Mouse (Mus musculus) liver, embryonic 14.5 days (tissue): ENCODE measurements around the gene Crhr2. TPM values are rescaled to one million over a fixed set of nuclear protein-coding genes. Genes with fewer than 3 reads are reported as not detected.
A peak's percentile ranks its signal among the peaks of the same experiment; 100 is the strongest.

Source experiments
- ATAC-seq: fragments of 200-750 bp; cut with Nextera tagmentation; 2 replicates; pipeline ENCODE4 v1.8.0; 2017; ENCODE audit warnings: moderate number of reproducible peaks, mild to moderate bottlenecking, moderate library complexity; ENCODE audit not compliant: insufficient read depth
- DNase-seq, 3 experiments: peaks; one replicate each; pipeline ENCODE4 v3.0.0-alpha.2; 2012 to 2013; ENCODE audit warnings: low read depth in 3 of 3, low spot score in 3 of 3
- H3K27ac ChIP-seq: fragments of 300-500 bp; sonication (generic); 2 replicates; pipeline ENCODE4 v1.5.1; 2014; ENCODE audit warnings: moderate library complexity, mild to moderate bottlenecking, control low read depth, inconsistent platforms
- H3K27me3 ChIP-seq: fragments of 300-500 bp; sonication (generic); 2 replicates; pipeline ENCODE4 v1.6.1; 2014; ENCODE audit warnings: mild to moderate bottlenecking, low read length, moderate library complexity; ENCODE audit not compliant: control insufficient read depth, insufficient read depth
- H3K36me3 ChIP-seq: fragments of 300-500 bp; sonication (generic); replicated peaks from 2 replicates; pipeline ENCODE4 v1.6.1; 2014; ENCODE audit warnings: low read depth; ENCODE audit not compliant: control insufficient read depth, insufficient read depth
- H3K4me1 ChIP-seq, 2 experiments: fragments of 200-500 bp in 1 of 2; fragments of 300-500 bp in 1 of 2; sonication (generic) in 1 of 2; replicated peaks; 2 replicates each; pipeline ENCODE4 v1.6.1; 2012 to 2014; ENCODE audit warnings: antibody characterized with exemption in 1 of 2, inconsistent platforms in 1 of 2, low read length in 1 of 2; ENCODE audit not compliant: control insufficient read depth in 2 of 2, insufficient read depth in 2 of 2
- H3K4me2 ChIP-seq: fragments of 300-500 bp; sonication (generic); 2 replicates; pipeline ENCODE4 v1.6.1; 2014; ENCODE audit warnings: low read depth, mild to moderate bottlenecking, control low read depth, moderate library complexity
- H3K4me3 ChIP-seq, 2 experiments: fragments of 200-500 bp in 1 of 2; fragments of 300-500 bp in 1 of 2; sonication (generic) in 1 of 2; 2 replicates each; pipeline ENCODE4 v1.5.1; 2012 to 2014; ENCODE audit warnings: low read depth in 2 of 2, low read length in 2 of 2, mild to moderate bottlenecking in 2 of 2, control low read depth in 1 of 2, inconsistent platforms in 1 of 2, moderate library complexity in 1 of 2; ENCODE audit not compliant: insufficient read depth in 1 of 2
- H3K9ac ChIP-seq: fragments of 300-500 bp; sonication (generic); replicated peaks from 2 replicates; pipeline ENCODE4 v1.6.1; 2014; ENCODE audit warnings: mild to moderate bottlenecking, control low read depth, moderate library complexity
- H3K9me3 ChIP-seq: fragments of 300-500 bp; sonication (generic); 2 replicates; pipeline ENCODE4 v1.6.1; 2016; ENCODE audit warnings: low read length, mixed read lengths; ENCODE audit not compliant: control insufficient read depth
- CTCF ChIP-seq: IDR thresholded peaks from 2 replicates; pipeline ENCODE4 v1.5.1; 2016; ENCODE audit warnings: antibody characterized with exemption, low read depth, control low read depth
- EP300 ChIP-seq: IDR thresholded peaks from 2 replicates; pipeline ENCODE4 v1.6.1; 2016; ENCODE audit warnings: antibody characterized with exemption, low read depth
- WGBS: fragments of 180-500 bp; shearing (Covaris S2); extraction: QIAGEN DNeasy Blood & Tissue Kit; methylation state at CpG from one replicate; pipeline ENCODE4 v1.1.7; 2014; ENCODE audit not compliant: insufficient replicate concordance; 5-methylcytosine and 5-hydroxymethylcytosine counted together
- polyA plus RNA-seq, 2 experiments: library from polyadenylated mRNA; depleted of rRNA in 1 of 2; stranded (reverse) in 1 of 2; unstranded in 1 of 2; fragments of >200 nt; fragmentation: Nextera tagmentation in 1 of 2; extraction: Ambion mirVana in 1 of 2; gene quantifications; 2 replicates each; pipeline versions ENCODE4 v1.2.1 to v1.2.3; 2012 to 2014

The Crhr2 gene
- polyA plus RNA-seq (2012; rRNA removed) (0.73 and 0.80 TPM in 2 replicates), polyA plus RNA-seq (2014; fragmentation: Nextera tagmentation; extraction: Ambion mirVana) (0.30 and 0.57 TPM in 2 replicates)

GRCm38 (mm10) chr6:55132794-55133193 is at the start of gene Crhr2:
TSS of gene Crhr2 (minus strand) at chr6:55133016.
- no peaks in the 10 kb centered on the region for H3K4me1 ChIP-seq
- DNase-seq (no peak), ATAC-seq (no peak)
- TF ChIP-seq EP300, result no peak
- TF ChIP-seq CTCF, result no peak
- WGBS, result 46% methylated on average over 10 of the region's 10 CpGs
- no peak within 1 kb of the TSS for H3K4me2 ChIP-seq
- no peaks in the 10 kb centered on the region for H3K36me3 ChIP-seq
- no peak within 1 kb of the TSS for H3K27ac ChIP-seq
- H3K4me3 ChIP-seq, result no peak within 1 kb of the TSS
- H3K9ac ChIP-seq, result no peak within 1 kb of the TSS
- no peaks in the 10 kb centered on the region for H3K27me3 ChIP-seq
- no peaks in the 10 kb centered on the region for H3K9me3 ChIP-seq

GRCm38 (mm10) chr6:55179560-55179959 is 46.7 kb upstream of the Crhr2 start:
- Histone ChIP-seq H3K9ac (no peak overlapping the region), H3K27ac (no peak overlapping the region), H3K27me3 (no peaks in the 10 kb centered on the region), H3K4me2 (no peak overlapping the region), H3K9me3 (no peaks in the 10 kb centered on the region), H3K36me3 (no peaks in the 10 kb centered on the region), H3K4me3 (no peak overlapping the region), H3K4me1 (peaks cover 0 to 11% of the 10 kb centered on the region in 2 experiments; a peak in 2 of 4 replicates)
- DNase-seq, result no peak
- no peak for TF ChIP-seq EP300
- TF ChIP-seq CTCF, result no peak
- 64% methylated on average over 7 of the region's 7 CpGs for WGBS
- ATAC-seq, result no peak

DNA sequence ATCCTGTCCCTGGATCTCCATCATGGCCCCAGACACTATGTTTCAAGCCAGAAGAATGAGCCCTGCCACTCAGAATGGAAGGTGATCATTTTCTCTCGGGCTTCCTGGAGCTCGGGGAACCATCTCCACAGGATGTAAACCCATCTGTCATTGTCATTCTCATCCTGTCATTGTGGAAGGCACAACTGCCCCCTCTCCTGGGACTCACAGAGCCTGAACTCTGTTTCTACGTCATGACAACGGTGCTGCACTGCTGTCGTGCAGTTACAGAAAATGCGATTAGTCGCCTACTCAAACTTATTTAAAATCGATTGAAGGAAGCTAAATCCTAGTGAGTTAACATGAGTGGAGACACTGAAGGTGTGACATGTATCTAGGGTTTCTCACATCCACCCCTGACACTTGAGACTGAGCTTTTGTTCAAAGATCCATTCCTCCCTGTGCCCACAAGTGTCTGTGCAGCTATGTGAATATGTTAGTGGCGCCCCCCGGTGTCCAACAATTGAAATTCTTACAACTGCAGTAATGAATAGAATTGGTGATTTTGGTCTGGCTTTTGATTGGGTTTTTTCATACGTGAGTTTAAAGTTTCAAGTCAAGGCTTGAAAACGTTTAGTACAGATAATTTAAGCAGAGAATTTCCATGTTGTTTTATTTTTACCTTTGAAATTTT is 44.4 kb upstream of the Crhr2 start:
- peak; percentile 35; the same call in 1 of the 2 replicates for TF ChIP-seq CTCF
- no peak for TF ChIP-seq EP300
- DNase-seq, result no peak
- H3K9me3 ChIP-seq, result no peaks in the 10 kb centered on the region
- H3K4me3 ChIP-seq, result no peak overlapping the region
- H3K4me1 ChIP-seq, result peaks cover 0 to 13% of the 10 kb centered on the region in 2 experiments; a peak in 2 of 4 replicates
- no peak for ATAC-seq
- H3K36me3 ChIP-seq, result no peaks in the 10 kb centered on the region
- H3K27me3 ChIP-seq, result no peaks in the 10 kb centered on the region
- H3K27ac ChIP-seq, result no peak overlapping the region
- WGBS, result 23% methylated on average over 12 of the region's 12 CpGs
- no peak overlapping the region for H3K9ac ChIP-seq
- no peak overlapping the region for H3K4me2 ChIP-seq

DNA sequence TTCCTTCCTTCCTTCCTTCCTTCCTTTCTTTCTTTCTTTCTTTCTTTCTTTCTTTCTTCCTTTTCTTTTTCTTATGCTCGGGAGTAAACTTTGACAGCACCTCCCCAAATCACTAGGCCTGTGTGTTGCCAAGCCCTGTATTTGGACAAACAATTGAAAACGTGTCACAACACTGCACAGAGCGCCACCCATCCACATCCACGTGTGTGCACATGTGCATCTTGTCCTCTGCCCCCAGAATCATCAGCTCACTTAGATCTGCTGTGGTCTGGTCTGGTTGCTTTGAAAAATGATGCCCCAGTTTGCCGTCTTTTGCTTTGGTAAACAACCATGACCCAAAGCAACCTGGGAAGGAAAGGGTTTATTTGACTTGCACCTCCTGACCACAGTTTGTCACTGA is 43.1 kb upstream of the Crhr2 start:
- no peak overlapping the region for H3K27ac ChIP-seq
- DNase-seq, result no peak
- TF ChIP-seq CTCF (no peak), EP300 (no peak)

DNA sequence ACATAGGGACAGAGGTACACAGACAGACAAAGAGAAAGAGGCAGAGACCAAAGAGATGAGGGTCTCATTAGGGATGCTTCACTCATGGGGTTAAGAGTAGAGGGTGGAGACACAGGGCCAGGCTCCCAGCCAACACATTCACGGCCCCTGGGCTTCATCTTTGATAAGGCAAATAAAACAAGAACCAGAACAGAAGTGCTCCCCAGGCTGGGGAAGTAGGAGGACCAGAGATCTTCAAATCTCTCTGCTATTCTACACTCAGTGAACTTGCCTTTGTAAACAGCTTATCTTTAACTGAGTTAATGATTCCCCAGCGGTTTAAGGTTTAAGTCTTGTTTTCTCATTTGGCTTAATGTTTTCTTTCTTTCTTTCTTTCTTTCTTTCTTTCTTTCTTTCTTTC is 42.6 kb upstream of the Crhr2 start:
- H3K27me3 ChIP-seq, result no peaks in the 10 kb centered on the region
- no peak for ATAC-seq
- H3K9me3 ChIP-seq, result no peaks in the 10 kb centered on the region
- H3K36me3 ChIP-seq, result no peaks in the 10 kb centered on the region
- no peak overlapping the region for H3K27ac ChIP-seq
- H3K4me1 ChIP-seq, result peaks cover 0 to 13% of the 10 kb centered on the region in 2 experiments; a peak in 2 of 4 replicates
- no peak for TF ChIP-seq EP300
- TF ChIP-seq CTCF, result no peak
- no peak overlapping the region for H3K9ac ChIP-seq
- no peak overlapping the region for H3K4me2 ChIP-seq
- no peak for DNase-seq
- WGBS, result 43% methylated on average over 2 of the region's 2 CpGs
- H3K4me3 ChIP-seq, result no peak overlapping the region

More for the DNA sequence above, 43.1 kb upstream of the Crhr2 start:
- Histone ChIP-seq H3K4me3 (no peak overlapping the region), H3K27me3 (no peaks in the 10 kb centered on the region), H3K36me3 (no peaks in the 10 kb centered on the region), H3K9ac (no peak overlapping the region), H3K4me2 (no peak overlapping the region), H3K9me3 (no peaks in the 10 kb centered on the region), H3K4me1 (peaks cover 0 to 13% of the 10 kb centered on the region in 2 experiments; a peak in 2 of 4 replicates)
- ATAC-seq, result no peak; the same call in 1 of the 2 replicates
- 30% methylated on average over 5 of the region's 5 CpGs for WGBS
